In the genomic region with DNA sequence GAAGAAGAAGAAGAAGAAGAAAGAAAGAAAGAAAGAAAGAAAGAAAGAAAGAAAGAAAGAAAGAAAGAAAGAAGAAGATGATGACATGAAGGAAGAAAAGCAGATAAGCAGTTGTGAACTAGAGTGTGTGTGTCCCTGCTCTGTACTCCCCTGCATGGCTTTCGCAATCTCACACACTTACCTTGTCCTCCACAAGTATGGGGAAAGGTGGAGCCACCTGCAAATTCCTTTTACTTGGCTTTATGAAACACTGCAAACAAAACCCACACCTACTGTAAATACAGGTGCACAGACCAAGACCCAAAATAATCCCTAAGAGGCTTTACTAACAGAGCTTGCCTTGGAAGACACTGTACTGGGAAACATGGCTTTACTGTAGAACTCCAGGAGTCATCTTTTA, we compare ENCODE assay signal across 23 mouse cellular contexts. TPM values are rescaled to one million over a fixed set of nuclear protein-coding genes. Genes with fewer than 3 reads are reported as not detected.
"Had no signal": no experiment of that assay in that cellular context is flagged by ENCODE, and none has a peak within 500 bp of the region (broad histone marks: within the 10 kb centered on the region; RNA-seq: fewer than 3 reads in every experiment).

No protein-coding gene starts in this region.

- H3K27ac ChIP-seq: kidney, postnatal 0 days; limb, embryonic 13.5 days; liver, embryonic 15.5 days; macrophage; midbrain, embryonic 12.5 days; neural tube, embryonic 13.5 days had no signal

- H3K4me3 ChIP-seq: limb, embryonic 13.5 days; liver, embryonic 15.5 days; megakaryocyte, embryonic 14.5 days; midbrain, embryonic 12.5 days; neural tube, embryonic 13.5 days had no signal

- ATAC-seq: hindbrain, embryonic 16.5 days; inflammation-experienced regulatory T-cells, adult 6 months; intestine, postnatal 0 days; midbrain, embryonic 16.5 days had no signal

- H3K9ac ChIP-seq: limb, embryonic 13.5 days; liver, embryonic 15.5 days; midbrain, embryonic 12.5 days; neural tube, embryonic 13.5 days had no signal

- DNase-seq: kidney, adult 9 months; kidney, postnatal 36 days; retina, postnatal 1 day; right cerebral cortex, postnatal 4 days; spleen, adult 18-20 months; thymus, adult 18-20 months; thymus, postnatal 25 days had no signal

- H3K27me3 ChIP-seq: limb, embryonic 13.5 days; liver, embryonic 15.5 days; megakaryocyte, embryonic 14.5 days; midbrain, embryonic 12.5 days; neural tube, embryonic 13.5 days had no signal

- H3K4me2 ChIP-seq: limb, embryonic 13.5 days; liver, embryonic 11.5 days; liver, embryonic 15.5 days; midbrain, embryonic 12.5 days; neural tube, embryonic 13.5 days had no signal

- H3K4me1 ChIP-seq: limb, embryonic 13.5 days; liver, embryonic 15.5 days; megakaryocyte, embryonic 14.5 days; midbrain, embryonic 12.5 days; neural tube, embryonic 13.5 days had no signal

- H3K36me3 ChIP-seq: limb, embryonic 13.5 days; liver, embryonic 15.5 days; midbrain, embryonic 12.5 days; neural tube, embryonic 13.5 days had no signal

- H3K9me3 ChIP-seq: limb, embryonic 13.5 days; liver, embryonic 15.5 days had no signal

RNA-seq across cellular contexts. Expression of a gene that starts 8.7 kb away (rescaled TPM):
- total RNA-seq: layer of hippocampus, adult 18-20 months; left cerebral cortex, postnatal 36 days had no signal
- polyA plus RNA-seq: inflammation-experienced regulatory T-cells, adult 6 months; limb, embryonic 13.5 days; liver, embryonic 11.5 days; macrophage; midbrain, embryonic 12.5 days; midbrain, embryonic 16.5 days; neural tube, embryonic 13.5 days had no signal

RNA-seq across cellular contexts. Expression of a gene that starts 42.5 kb away (rescaled TPM):
- total RNA-seq: layer of hippocampus, adult 18-20 months; layer of hippocampus, postnatal 10 days; left cerebral cortex, postnatal 36 days had no signal
- polyA plus RNA-seq: intestine, postnatal 0 days; kidney, postnatal 0 days; limb, embryonic 13.5 days; liver, embryonic 11.5 days; liver, embryonic 15.5 days; macrophage; urinary bladder, adult 2 months had no signal
